Mouse (Mus musculus) adrenal gland, postnatal 25 days (tissue): ENCODE data around the gene Slc1a7. TPM values are rescaled to one million over a fixed set of nuclear protein-coding genes. Genes with fewer than 3 reads are reported as not detected.

Experiments
- DNase-seq: peaks from one replicate; pipeline ENCODE4 v3.0.0; 2021; ENCODE audit warnings: mixed read lengths
- long read RNA-seq: library from polyadenylated mRNA; stranded (forward); transcript quantifications from one replicate; pipeline ENCODE4 v2.0.0, GENCODE M21; 2021
- total RNA-seq: library from RNA; stranded (reverse); gene quantifications from 2 replicates; pipeline ENCODE4 v1.2.3, GENCODE M21; 2021

Slc1a7 gene
- 0.58 TPM in 1 of 2 replicates, not detected in the other for total RNA-seq
- long read RNA-seq, partial matches to known transcripts, result 1 of 1 reads
- long read RNA-seq, other reads (novel, unspliced or antisense), result 0 of 1 reads

DNA sequence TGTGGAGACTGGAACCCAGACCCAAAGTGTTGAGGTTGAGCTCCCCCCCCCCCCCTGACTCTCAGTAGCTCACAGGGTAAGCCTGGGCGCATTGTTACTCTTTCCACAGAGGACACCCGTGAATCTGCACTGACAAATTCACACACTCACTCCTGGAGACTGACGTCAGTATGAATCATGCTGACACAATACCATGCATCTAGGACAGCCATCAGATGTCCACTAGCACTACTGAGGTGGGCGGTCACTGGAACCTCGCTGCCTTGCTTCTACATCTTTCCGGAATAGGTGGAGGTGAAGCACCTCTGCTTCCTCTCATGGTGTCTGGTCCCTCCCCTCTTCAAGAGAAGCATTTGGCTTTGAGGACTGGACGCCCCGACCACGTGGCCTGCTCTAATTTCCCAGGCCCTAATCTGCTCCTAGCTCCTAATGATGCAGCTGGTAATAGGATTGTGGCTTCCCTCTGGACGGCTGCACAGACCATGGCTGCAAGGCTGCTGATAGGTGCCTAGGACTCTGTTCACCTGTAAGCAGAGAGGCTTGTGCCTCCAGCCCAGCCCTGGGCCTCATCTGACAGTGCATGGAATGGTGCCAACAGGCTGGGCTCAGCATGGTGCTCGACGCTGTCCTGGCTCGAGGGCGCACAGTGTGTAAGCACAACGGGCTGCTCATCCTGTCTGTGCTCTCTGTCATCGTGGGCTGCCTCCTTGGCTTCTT, at the start of gene Slc1a7:
TSS of gene Slc1a7 (plus strand) at position 367 of the 717 bp plus-strand sequence.
- no peak for DNase-seq

DNA sequence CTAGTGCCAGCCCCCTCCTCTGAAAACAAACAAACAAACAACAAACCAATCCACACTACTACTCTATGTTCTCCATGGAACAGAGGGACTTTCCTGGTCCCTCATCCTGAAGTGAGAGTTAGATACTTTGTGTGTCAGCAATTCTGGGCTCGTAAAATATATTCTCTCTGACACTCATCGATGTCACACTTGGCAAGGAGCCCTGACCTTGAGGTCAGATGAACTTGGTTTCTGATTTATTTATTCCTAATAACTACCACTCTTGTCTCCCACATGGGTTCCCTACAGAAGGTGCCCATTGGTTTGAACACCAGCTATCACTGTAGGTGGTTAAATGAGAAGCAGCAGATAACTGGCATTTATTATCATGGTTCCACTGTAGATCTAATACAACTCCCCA, 47.8 kb upstream of the Slc1a7 start:
- DNase-seq, result peak; percentile 68

DNA sequence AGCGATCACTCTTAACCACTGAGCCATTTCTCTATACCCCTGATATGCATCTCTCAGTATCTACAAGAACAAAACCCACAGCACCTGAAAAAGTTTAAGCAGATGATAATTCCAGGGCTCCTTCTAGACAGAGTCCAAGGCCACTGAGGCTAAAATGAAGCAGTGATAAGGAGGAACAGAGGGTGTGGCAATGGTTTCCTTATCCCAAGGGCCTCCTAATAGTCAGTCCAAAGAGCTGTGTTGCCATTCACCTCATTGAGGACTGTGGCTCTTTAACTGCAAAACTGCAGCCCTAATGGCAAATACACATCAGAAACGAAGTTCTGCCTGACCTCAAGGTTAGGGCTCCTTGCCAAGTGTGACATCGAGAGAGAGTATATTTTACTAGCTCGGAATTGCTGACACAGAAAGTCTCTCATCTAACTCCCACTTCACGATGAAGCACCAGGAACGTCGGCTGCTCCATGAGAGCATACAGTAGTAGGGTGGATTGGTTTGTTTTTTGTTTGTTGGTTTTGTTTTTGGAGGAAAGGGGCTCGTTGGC, 46.9 kb upstream of the Slc1a7 start:
- peak; percentile 71 for DNase-seq

DNA sequence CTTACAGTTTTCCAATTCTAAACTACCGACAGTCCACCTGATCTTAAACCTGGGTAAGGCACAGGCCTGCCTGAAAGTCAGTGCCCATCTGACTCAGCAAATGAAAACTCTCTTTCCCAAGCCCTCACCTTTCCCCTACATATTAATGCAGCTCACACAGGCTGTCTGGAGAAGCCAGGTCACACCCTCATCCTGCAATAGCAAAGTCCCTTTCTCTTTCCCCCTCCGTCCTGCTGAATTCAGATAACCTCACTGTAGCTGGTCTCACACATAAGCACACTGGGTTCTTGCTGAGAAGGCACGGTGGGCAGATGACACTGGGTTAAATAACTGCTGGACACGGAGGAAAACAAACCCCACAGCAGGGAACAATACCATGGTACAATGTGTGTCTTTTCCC, 46.2 kb upstream of the Slc1a7 start:
- DNase-seq, result no peak

DNA sequence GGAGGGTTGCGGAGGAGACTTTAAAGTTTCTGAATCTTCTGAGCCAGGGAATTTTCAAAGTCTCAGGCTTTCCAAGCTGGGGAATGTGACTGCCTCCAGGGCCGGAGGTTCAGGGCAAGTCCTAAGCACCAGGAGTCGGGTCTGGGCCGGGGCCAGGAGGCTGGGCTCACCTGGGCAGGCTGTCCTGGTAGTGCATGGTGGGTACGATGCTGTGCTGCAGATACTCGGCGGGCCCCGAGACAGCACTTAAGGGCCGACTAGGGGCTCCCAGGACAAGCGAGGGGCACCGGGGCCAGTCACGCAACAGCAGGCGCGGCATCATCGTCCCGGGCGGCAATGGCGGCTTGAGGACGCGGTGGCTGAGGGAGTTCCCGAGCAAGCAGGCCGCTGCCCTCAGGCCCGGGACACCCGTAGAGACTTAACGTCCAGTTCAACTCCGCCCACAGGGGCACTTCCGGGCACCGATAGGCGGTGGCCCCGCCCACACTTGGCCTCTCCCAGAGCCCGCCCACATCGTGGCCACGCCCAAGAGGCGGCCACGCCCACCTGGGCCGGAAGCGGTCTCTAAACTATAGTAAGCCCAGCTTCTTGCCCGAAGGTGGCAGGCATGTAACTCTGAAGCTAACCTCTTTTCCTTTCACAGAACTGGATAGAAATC, 44.9 kb upstream of the Slc1a7 start, which contains the start of gene Cpt2:
TSS of gene Cpt2 (minus strand) at position 466 of the 658 bp plus-strand sequence.
- peak; percentile 95 for DNase-seq

DNA sequence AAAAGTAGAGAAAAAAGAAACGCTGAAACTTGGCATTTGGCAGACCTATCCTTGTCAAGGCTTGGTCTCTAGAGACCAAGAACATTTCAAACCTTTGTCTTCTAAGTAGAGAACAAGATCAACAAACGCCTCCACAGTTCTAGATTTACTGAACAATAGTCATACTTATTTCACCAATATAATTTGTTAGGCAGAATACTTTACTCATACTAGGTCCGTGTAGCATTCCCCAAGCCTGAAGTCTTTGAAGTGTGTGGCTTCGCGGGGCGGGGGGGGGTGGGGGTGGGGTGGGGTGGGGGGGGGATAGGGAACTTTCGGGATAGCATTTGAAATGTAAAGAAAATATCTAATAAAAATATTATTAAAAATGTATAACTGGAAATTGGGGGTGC, 44.3 kb upstream of the Slc1a7 start:
- no peak for DNase-seq

DNA sequence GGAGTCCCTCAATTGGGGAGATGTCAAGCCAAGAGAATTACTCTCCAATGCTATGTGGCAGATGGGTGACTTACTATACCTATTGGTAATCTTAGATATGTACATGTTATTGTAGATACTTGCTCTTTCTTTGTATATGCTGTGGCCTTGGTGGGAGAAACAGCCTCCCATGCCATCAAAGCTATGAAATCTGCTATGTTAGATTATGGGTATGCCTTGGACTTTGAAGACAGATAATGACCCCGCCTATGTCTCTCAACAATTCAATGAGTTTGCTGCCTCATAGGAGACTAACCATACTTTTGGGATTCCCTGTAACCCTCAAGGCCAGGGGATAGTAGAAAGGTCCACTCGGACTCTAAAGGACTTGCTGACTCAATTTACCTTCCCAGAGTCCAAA, 39.9 kb upstream of the Slc1a7 start:
- no peak for DNase-seq

DNA sequence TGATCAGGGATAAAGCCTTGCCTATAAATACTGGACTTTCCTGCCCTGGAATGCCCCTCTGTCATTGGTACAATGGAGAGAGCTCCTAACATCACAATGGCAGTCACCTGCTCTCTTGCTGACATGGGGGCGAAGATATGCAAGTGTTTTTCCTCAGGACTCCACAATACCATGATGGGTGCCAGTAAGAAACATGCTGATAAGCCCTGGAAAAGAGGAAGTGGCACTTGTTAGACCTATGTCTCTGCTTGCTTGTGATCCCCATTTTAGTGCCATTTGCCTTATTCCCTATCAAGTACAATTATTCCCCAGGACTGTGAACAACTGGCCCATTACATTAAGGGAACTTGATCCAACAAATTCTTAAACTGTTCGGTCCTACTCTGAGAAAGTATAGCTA, 39.4 kb upstream of the Slc1a7 start:
- DNase-seq, result no peak

DNA sequence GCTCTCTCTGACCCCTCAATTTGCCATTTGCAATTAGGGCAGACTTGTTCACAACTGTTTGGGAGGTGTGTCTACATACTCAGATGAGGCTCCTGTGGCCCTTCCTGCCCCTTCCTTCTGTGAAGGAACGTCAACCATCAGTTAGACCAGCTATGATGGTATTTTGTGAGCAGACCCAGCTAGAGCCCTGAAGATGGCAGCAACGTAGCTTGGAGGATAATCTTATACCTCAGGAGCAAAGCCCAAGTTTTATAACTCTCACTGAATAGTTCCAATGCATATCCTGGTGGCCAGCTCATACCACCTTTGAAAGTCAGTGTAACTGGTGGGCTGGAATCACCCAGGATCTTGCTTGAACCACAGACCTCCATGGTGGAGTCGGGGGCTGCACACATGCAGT, 36.7 kb upstream of the Slc1a7 start:
- no peak for DNase-seq

DNA sequence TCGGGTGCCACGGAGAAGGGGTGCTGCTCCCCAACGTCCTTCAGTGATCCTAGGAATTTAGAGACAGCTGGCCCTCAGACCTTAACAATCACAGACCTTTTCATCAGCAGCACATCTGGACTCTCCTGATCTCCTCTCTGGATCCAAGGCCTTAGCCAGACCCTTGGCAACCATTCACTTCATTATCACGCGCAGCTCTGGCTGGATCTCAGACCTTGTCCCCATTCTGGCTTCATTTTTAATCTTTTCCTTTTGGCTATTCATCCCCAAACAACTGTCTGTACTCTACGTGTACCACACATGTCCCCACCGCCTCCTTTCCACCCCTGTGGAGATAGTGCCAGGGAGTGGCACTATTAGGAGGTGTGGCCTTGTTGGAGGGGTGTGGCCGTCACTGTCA, 34.9 kb upstream of the Slc1a7 start:
- no peak for DNase-seq

DNA sequence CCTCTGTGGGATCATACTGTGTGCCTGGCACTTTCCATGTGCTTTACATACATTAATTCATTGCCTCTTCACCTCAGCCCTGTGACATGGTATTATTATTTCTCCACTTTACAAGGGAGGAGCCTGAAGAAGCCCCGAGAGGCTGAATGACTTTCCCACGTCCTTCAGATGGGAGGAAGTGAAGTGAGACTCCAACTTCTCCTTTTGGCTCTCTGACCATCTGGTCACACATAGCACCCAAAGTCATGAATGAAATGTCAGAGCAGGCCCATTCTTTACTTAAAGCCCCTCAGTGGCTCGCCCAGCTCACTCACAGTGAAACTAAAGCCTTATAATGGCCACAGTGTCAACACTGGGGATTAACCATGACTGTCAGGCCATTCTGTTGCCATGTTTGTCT, 32.9 kb upstream of the Slc1a7 start:
- no peak for DNase-seq

DNA sequence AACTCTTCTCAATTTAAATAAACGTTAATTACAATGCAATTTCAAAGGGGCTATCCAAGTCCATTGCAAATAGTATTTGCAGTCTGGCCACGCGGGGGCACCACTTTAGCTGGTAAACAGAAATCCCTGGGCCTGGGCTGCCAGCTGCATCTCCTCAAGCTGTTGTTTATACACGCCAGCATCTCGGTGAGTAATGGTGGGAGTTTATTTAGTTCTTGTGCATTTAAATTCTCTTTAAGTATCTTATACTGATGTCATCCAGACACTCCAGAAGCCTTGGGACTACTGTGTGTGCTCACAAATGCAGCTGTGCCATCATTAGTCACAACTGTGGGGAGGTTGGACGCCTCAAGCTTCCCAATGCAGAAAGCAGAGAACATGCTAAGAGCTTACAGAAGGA, 30.8 kb upstream of the Slc1a7 start:
- DNase-seq, result peak; percentile 74

DNA sequence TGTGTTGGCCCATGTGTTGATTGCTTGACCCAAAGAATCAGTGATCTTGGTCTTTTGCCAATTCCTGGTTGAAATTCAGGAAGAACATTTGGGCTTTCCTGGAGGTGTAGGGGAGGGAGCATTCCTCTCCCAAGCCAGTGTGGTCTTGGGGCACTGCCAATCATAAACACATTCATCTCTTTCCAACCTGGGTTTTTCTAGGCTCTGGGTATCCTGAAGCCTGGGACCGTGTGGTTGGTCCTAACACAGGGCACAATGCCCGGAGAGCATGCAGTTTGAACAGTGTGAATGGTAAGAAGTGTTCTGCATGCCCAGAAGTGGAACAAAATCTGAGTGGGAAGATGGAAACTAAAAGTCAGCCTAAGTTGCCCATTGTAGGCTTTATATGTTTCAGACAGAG, 30.0 kb upstream of the Slc1a7 start:
- no peak for DNase-seq

DNA sequence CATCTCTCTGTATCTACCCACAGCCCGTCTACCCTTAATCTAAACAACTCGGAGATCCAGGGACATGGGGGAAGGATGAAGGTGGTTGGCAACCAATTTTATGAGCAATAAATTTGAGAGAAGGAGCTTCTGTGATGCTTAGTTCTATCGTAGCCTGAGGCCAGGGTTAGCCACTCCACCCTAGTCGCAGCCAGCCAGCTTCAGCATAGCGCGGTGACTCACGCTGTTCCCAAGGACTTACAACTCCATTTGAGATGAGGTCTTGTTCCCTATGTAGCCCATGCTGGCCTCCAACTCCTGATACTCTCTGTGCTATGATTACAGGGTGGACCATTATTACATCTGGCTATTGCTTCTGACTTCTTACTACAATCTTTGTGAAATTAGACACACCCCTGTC, 25.4 kb upstream of the Slc1a7 start:
- DNase-seq, result no peak

DNA sequence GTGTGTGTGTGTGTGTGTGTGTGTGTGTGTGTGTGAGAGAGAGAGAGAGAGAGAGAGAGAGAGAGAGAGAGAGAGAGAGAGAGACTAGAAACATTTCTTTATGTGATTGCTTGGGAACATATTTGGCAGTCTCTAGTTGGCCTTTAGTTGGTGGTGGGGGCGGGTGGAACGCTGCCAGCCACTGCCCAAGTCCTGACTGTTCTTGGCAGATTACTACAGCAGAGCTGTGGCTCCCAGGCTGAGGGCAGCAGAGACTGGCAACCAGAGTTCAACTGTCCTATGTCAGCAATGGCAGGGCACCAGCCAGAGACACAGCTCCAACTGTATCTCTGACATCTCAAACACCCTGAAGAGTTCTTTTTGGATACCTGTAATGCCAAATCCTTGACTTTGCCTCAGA, 24.0 kb upstream of the Slc1a7 start:
- DNase-seq, result peak; percentile 26

DNA sequence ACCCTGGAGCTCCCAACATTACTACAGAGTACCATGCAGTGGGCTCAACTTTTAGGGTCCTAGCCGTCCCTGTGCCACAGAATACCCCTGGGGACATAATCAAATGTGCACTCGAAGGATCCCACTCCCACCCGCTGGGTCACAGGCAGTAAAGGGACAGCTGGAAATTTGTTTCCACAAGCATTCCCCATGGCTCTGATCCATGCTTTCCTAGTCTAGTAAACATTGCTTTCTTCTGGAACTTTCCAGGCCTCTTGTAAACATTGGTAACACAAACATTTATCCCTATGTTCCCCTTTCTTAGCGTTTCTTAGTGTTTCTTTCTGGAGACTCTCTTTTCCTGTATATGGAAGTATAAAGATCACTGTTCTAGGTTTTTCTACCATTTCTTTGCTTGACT, 18.2 kb upstream of the Slc1a7 start:
- DNase-seq, result no peak

DNA sequence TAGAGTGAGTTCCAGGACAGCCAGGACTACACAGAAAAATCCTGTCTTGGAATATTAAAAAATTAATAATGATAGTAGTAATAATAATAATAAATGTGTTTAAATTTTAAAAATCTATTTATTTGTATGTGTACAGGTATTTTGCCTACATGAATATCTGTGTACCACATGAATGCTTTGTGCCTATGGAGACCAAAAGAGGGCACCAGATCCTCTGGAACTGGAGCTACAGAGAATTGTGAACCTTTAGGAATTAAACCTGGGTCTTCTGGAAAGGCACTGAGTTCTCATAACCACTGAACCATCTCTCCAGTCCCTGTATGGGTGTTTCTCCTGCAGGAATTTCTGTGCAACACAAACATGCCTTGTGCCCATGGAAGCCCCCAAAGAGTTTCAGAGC, 15.3 kb upstream of the Slc1a7 start:
- DNase-seq, result no peak

DNA sequence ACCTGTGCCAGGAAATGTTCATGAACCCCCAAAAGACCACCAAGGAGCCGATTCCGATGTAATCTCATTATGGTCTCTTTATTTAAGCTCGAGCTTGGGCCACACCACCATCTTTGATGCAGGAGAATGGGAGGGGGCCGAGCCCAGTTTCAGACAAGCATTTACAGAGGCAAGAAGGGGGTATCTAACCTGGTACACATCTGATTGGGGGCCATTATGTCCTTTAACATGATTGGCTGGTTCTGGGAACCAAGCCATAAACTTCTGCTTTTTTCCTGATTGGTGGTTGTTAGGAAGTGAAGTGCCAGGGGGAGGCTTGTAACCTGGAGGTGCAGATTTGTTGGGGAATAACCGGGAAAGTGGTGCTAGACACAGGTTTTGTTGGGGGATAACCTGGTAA, 12.4 kb upstream of the Slc1a7 start:
- no peak for DNase-seq

DNA sequence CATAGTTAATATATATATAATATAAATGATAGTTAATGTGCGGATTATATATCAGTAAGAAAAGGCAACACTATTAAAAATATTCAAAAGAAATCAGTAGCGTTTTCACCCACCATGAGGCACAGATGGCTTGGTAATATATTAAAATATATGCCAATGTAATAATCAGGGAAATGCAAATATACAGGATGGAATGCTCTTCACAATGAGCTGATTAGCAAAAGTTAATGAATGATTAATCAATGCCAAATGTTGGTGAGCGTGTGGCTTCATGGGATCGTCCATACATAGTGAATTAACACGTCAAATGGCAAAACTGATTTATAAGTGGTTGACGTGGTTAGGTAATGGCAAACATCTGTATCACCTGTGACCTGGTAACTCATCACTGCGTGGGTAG, 9.6 kb upstream of the Slc1a7 start:
- DNase-seq, result no peak

DNA sequence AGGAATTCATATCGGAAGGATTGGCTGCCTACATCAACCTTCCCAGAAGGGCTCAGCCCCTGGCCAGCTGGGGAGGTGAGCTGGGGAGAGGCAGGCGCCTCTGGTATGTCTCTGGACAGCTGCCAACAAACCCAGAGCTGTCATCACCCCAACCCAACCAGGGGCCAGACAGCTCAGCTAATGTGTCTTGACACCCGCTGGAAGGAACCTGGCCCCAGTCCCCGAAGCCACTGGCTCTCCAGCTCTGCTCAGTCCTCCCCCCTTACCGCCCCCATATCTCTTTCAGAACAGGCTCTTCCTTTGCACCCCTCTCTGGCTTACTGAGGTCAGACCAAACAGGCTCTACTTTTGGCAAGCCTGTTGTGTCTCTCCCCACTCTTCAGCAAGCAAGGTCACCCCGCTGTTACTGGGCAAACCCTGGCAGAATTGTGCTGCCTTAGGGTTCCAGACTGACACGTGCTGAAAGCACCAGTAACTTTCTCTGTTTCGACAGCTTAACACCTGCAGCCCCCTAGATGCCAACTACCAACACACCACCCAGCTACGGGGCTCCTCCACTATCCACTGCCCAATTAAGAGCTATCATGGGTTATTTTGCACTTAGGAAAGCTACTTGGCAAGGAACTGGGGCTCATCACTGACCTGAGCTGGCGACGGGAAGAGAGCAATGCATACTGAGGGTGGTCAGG, 5.9 kb upstream of the Slc1a7 start:
- peak; percentile 23 for DNase-seq

DNA sequence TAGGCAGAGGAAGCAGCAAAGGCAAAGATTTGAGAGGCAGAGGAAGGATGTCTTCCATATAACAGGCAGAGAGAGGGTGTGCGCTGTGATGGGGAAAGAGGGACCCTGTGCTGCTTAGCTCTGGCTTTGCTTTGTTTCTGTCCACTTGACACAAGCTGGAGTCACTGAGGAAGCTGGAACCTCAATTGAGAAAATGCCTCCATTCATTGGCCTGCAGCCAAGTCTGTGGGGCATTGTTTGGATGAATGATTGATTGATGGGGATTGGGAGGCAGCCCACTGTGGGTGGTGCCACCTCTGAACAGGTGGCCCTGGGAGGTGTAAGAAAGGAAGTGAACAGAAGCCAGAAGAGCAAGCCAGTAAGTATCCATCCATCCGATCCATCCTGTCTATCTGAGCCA, 5.3 kb upstream of the Slc1a7 start:
- DNase-seq, result no peak

DNA sequence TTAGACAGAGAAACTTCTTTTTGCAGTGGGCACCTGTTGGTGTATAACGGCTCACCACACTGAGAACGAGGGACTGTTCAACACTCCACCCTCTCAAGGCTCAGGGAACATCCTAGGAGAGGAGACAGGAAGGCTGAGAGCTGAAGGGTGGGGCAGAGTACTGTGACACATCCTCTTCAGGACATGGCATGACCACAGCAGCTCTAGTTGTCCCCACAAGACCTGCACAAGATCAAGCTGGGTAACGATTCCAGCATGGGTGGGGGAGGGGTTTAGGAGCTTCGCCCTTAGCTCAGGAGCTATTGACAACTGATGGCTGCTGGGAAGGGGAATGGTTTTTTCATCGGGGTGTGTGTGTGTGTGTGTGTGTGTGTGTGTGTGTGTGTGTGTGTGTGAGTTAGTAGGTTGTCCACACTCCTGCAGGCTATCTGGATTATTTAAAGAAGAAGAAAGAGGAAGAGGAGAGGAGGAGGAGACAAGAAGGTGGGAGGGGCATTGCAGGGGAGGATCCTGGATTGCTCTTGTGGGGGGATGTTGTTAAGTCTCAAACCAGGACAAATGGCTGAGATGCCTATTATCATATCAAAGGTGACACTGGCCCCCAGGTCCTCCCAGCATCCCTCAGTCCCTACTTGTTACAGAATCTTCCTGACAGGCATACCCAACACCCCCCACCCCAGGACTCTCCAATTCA, 1.6 kb upstream of the Slc1a7 start:
- no peak for DNase-seq

DNA sequence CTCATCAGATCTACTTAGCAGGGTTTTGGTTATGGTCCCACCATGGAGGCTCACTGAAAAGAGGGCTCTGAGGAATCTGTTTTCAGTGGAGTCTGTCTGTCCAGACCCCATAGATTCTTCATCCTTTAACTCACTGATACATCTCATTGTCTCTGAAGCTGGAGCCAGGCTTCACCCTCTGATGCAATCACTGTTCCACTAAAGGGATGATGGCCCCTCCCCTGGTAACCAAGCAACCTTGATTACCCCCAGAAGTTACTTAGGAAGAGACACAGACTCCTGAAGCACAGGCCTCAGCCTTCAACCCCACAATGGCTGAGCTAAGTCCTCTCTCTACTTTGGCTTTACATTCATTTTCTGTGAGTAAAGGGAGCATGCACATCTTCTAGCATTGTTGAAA, 1.6 kb downstream of the Slc1a7 start:
- no peak for DNase-seq
